Mouse (Mus musculus): ENCODE results near the gene Zmiz1.

GRCm38 (mm10) chr14:25479841-25480252, 20.9 kb downstream of the Zmiz1 start:
- TF ChIP-seq GATA1 (IDR thresholded peaks at IDR 0.05; ENCODE audit: low read length): no peak
- no peak for TF ChIP-seq TAL1 (IDR thresholded peaks at IDR 0.05; ENCODE audit: low read length)
